Mouse (Mus musculus) v-Abl transformed pro-B cells (cell line): Measurements from ENCODE around the gene Usp4.

Experiments
- in situ Hi-C, 2 experiments: fragments of 400-800 bp; cut with MboI; formaldehyde crosslinking; loops; one replicate each; pipeline ENCODE4 v1.15.1; 2025; ENCODE audit not compliant: unreplicated experiment in 2 of 2

Usp4 gene

GRCm38 (mm10) chr9:108395427-108395826, 47.8 kb downstream of the Usp4 start:
- in situ Hi-C loops: no loop called here

GRCm38 (mm10) chr9:108398324-108398723, 50.7 kb downstream of the Usp4 start:
- in situ Hi-C loops: no loop called here

GRCm38 (mm10) chr9:108401186-108401960, 53.7 kb downstream of the Usp4 start:
- in situ Hi-C loops: no loop called here

- in situ Hi-C loops: no loop called here
Measured at GRCm38 (mm10) chr9:108403081-108403480, 55.4 kb downstream of the Usp4 start.

- in situ Hi-C loops: no loop called here
Measured at GRCm38 (mm10) chr9:108404451-108404850, 56.8 kb downstream of the Usp4 start.

GRCm38 (mm10) chr9:108409535-108409934, 61.9 kb downstream of the Usp4 start:
- in situ Hi-C loops: no loop called here

- in situ Hi-C loops: no loop called here
Measured at GRCm38 (mm10) chr9:108411381-108411942, 63.8 kb downstream of the Usp4 start.

GRCm38 (mm10) chr9:108412221-108412620, 64.6 kb downstream of the Usp4 start:
- in situ Hi-C loops: no loop called here

GRCm38 (mm10) chr9:108428384-108428783, 80.7 kb downstream of the Usp4 start, which contains the start of gene Ccdc36:
Gene Ccdc36 (minus strand): TSS chr9:108428484.
- in situ Hi-C loops: no loop called here

GRCm38 (mm10) chr9:108431431-108432067, 83.9 kb downstream of the Usp4 start:
- in situ Hi-C loops: no loop called here

GRCm38 (mm10) chr9:108436182-108436581, 88.5 kb downstream of the Usp4 start, which contains the start of gene BC048562:
Gene BC048562 (plus strand): TSS chr9:108436482.
- in situ Hi-C loops: no loop called here

- in situ Hi-C loops: no loop called here
Measured at GRCm38 (mm10) chr9:108439176-108439575, 91.5 kb downstream of the Usp4 start.

GRCm38 (mm10) chr9:108440485-108440884, 92.8 kb downstream of the Usp4 start:
- in situ Hi-C loops: no loop called here

GRCm38 (mm10) chr9:108441236-108441919, 93.7 kb downstream of the Usp4 start:
- in situ Hi-C loops: no loop called here
